Comparison of ENCODE assay signal across 10 mouse cellular contexts in genomic region chr4:148837046-148837445, GRCm38 (mm10). TPM values are rescaled to one million over a fixed set of nuclear protein-coding genes. Genes with fewer than 3 reads are reported as not detected.
DNase-seq lines count a peak whose midpoint lies in the region; ATAC-seq and TF ChIP-seq lines count a peak whose summit lies in the region.
"Had no signal": no experiment of that assay in that cellular context is flagged by ENCODE, and none has a peak within 500 bp of the region (broad histone marks: within the 10 kb centered on the region; RNA-seq: fewer than 3 reads in every experiment).

No protein-coding gene starts in this region.

- intact Hi-C loops in heart, adult 2 months (cut with DNase I): loop anchor here (2.0 to 10.0 kb wide), 2 partner anchors 42 to 628 kb away; no protein-coding TSS in a partner anchor

- peak overlapping the region; percentile 8; the same call in 1 of the 2 replicates for H3K9ac ChIP-seq in heart, adult 2 months (ENCODE audit: low read depth, low read length)
- no peak overlapping the region for H3K9ac ChIP-seq in midbrain, embryonic 14.5 days (replicated peaks; ENCODE audit: low read length)
- H3K9ac ChIP-seq in midbrain, postnatal 0 days (replicated peaks; ENCODE audit: low read length, poor library complexity, severe bottlenecking): no peak overlapping the region
- H3K9ac ChIP-seq in intestine, embryonic 16.5 days (ENCODE audit: low read depth, low read length): no peak overlapping the region
- peak overlapping the region; percentile 12 for H3K9ac ChIP-seq in stomach, embryonic 16.5 days (ENCODE audit: low read length)

- H3K9me3 ChIP-seq in midbrain, embryonic 14.5 days (ENCODE audit: control insufficient read depth, low read length): no peaks in the 10 kb centered on the region
- no peaks in the 10 kb centered on the region for H3K9me3 ChIP-seq in midbrain, postnatal 0 days (ENCODE audit: low read length)
- no peaks in the 10 kb centered on the region for H3K9me3 ChIP-seq in intestine, embryonic 16.5 days (ENCODE audit: control insufficient read depth, low read length)
- H3K9me3 ChIP-seq in stomach, embryonic 16.5 days (replicated peaks; ENCODE audit: control insufficient read depth, low read length): no peaks in the 10 kb centered on the region

- H3K27me3 ChIP-seq in heart, adult 2 months (ENCODE audit: control insufficient read depth, insufficient read depth, low read length): no peaks in the 10 kb centered on the region
- H3K27me3 ChIP-seq in midbrain, embryonic 14.5 days (ENCODE audit: control insufficient read depth, insufficient read depth, low read length): no peaks in the 10 kb centered on the region; the same call in none of the 2 replicates
- H3K27me3 ChIP-seq in midbrain, postnatal 0 days (ENCODE audit: insufficient read depth, low read length): 0 out of 2 replicates have a peak, but pooled peaks cover 5% of the 10 kb centered on the region
- H3K27me3 ChIP-seq in intestine, embryonic 16.5 days (replicated peaks; ENCODE audit: control insufficient read depth, insufficient read depth, low read length): no peaks in the 10 kb centered on the region
- no peaks in the 10 kb centered on the region for H3K27me3 ChIP-seq in stomach, embryonic 16.5 days (ENCODE audit: control insufficient read depth, insufficient read depth, low read length)

- peaks cover 34% of the 10 kb centered on the region for H3K4me1 ChIP-seq in heart, adult 2 months (ENCODE audit: control insufficient read depth, insufficient read depth, low read length)
- H3K4me1 ChIP-seq in midbrain, embryonic 14.5 days (ENCODE audit: control insufficient read depth, insufficient read depth, low read length): peaks cover 13% of the 10 kb centered on the region; the same call in 1 of the 2 replicates
- H3K4me1 ChIP-seq in midbrain, postnatal 0 days (ENCODE audit: insufficient read depth, low read length): peaks cover 5% of the 10 kb centered on the region
- H3K4me1 ChIP-seq in intestine, embryonic 16.5 days (ENCODE audit: control insufficient read depth, insufficient read depth, low read length): peaks cover 22% of the 10 kb centered on the region
- peaks cover 40% of the 10 kb centered on the region for H3K4me1 ChIP-seq in stomach, embryonic 16.5 days (ENCODE audit: control insufficient read depth, insufficient read depth, low read length)

- H3K27ac ChIP-seq in heart, adult 2 months: peak overlapping the region; percentile 83
- no peak overlapping the region for H3K27ac ChIP-seq in midbrain, embryonic 14.5 days (replicated peaks; ENCODE audit: low read depth, low read length)
- no peak overlapping the region for H3K27ac ChIP-seq in midbrain, postnatal 0 days (ENCODE audit: low read depth, low read length)
- H3K27ac ChIP-seq in intestine, embryonic 16.5 days (ENCODE audit: low read length): peak overlapping the region; percentile 59
- peak overlapping the region; percentile 57 for H3K27ac ChIP-seq in stomach, embryonic 16.5 days (ENCODE audit: low read length)
- H3K27ac ChIP-seq: macrophage had no signal

- no peak for TF ChIP-seq EP300 in heart, adult 2 months (IDR thresholded peaks at IDR 0.05; ENCODE audit: insufficient read depth, low read depth, low read length)

- 32% methylated on average over 9 of the region's 9 CpGs for WGBS in heart, adult 2 months
- 39% methylated on average over 9 of the region's 9 CpGs for WGBS in midbrain, embryonic 14.5 days
- WGBS in midbrain, postnatal 0 days: 37% methylated on average over 9 of the region's 9 CpGs
- 43% methylated on average over 9 of the region's 9 CpGs for WGBS in intestine, embryonic 16.5 days
- WGBS in stomach, embryonic 16.5 days: 36% methylated on average over 9 of the region's 9 CpGs

- H3K4me3 ChIP-seq in heart, adult 2 months: no peak overlapping the region
- H3K4me3 ChIP-seq in midbrain, embryonic 14.5 days (replicated peaks; ENCODE audit: low read depth, low read length): no peak overlapping the region
- H3K4me3 ChIP-seq in midbrain, postnatal 0 days (ENCODE audit: low read depth, low read length): no peak overlapping the region
- no peak overlapping the region for H3K4me3 ChIP-seq in intestine, embryonic 16.5 days (ENCODE audit: low read length)
- no peak overlapping the region for H3K4me3 ChIP-seq in stomach, embryonic 16.5 days (replicated peaks; ENCODE audit: low read length)

- no peak for TF ChIP-seq CTCF in heart, adult 2 months (IDR thresholded peaks at IDR 0.05)
- TF ChIP-seq CTCF in midbrain, postnatal 0 days (IDR thresholded peaks at IDR 0.05): no peak

- H3K79me2 ChIP-seq in heart, adult 2 months (replicated peaks; ENCODE audit: control insufficient read depth, insufficient read depth, low read length): no peaks in the 10 kb centered on the region; the same call in none of the 2 replicates

- TF ChIP-seq POLR2A in heart, adult 2 months (IDR thresholded peaks at IDR 0.05; ENCODE audit: insufficient read depth, low read depth, low read length): no peak

- peak in 1 of 2 experiments; percentile 31 for DNase-seq in heart, adult 2 months
- DNase-seq in heart, adult 8-10 months (ENCODE audit: low spot score): no peak
- DNase-seq in midbrain, embryonic 14.5 days: peak; percentile 61
- no peak for DNase-seq in midbrain, postnatal 0 days (ENCODE audit: low spot score)
- no peak for DNase-seq in frontal cortex, adult 2 months (ENCODE audit: extremely low spot score in 1 of 2, low spot score in 1 of 2)
- no peak for DNase-seq in frontal cortex, postnatal 14 days (ENCODE audit: low spot score in 2 of 2)
- DNase-seq: kidney, adult 11 months had no signal

- no peak overlapping the region for H3K4me2 ChIP-seq in midbrain, embryonic 14.5 days (ENCODE audit: low read length)
- H3K4me2 ChIP-seq in midbrain, postnatal 0 days (ENCODE audit: low read depth, low read length, poor library complexity, severe bottlenecking): no peak overlapping the region
- no peak overlapping the region for H3K4me2 ChIP-seq in intestine, embryonic 16.5 days (ENCODE audit: low read depth, low read length)
- H3K4me2 ChIP-seq in stomach, embryonic 16.5 days (ENCODE audit: low read depth, low read length): no peak overlapping the region

- H3K36me3 ChIP-seq in heart, adult 2 months (ENCODE audit: control insufficient read depth, insufficient read depth, low read length): peaks cover 2% of the 10 kb centered on the region; the same call in 1 of the 2 replicates
- no peaks in the 10 kb centered on the region for H3K36me3 ChIP-seq in midbrain, embryonic 14.5 days (ENCODE audit: control insufficient read depth, insufficient read depth, low read length)
- no peaks in the 10 kb centered on the region for H3K36me3 ChIP-seq in midbrain, postnatal 0 days (ENCODE audit: insufficient read depth, low read length)
- H3K36me3 ChIP-seq in intestine, embryonic 16.5 days (ENCODE audit: control insufficient read depth, insufficient read depth, low read length): no peaks in the 10 kb centered on the region
- H3K36me3 ChIP-seq in stomach, embryonic 16.5 days (ENCODE audit: control insufficient read depth, insufficient read depth, low read length): no peaks in the 10 kb centered on the region

- ATAC-seq in midbrain, embryonic 14.5 days (ENCODE audit: low FRiP score, low TSS enrichment): no peak
- no peak for ATAC-seq in midbrain, postnatal 0 days (ENCODE audit: low FRiP score)
- ATAC-seq in intestine, embryonic 16.5 days: no peak
- no peak for ATAC-seq in stomach, embryonic 16.5 days (ENCODE audit: insufficient read depth, low FRiP score)

RNA-seq across cellular contexts. Expression of gene Casz1, which starts 32.8 kb away (rescaled TPM):
- 10 to 100 TPM; 42.5 to 47.0 TPM for total RNA-seq in heart, adult 2 months (2021)
- polyA plus RNA-seq in heart, adult 2 months (2012; rRNA removed): 21.2 and 22.4 TPM in 2 replicates
- 10 to 100 TPM; 40.6 to 49.5 (median 47.3) TPM for total RNA-seq in heart, adult 8-10 months (2022)
- polyA plus RNA-seq in midbrain, embryonic 14.5 days (2014; fragmentation: Nextera tagmentation; extraction: Ambion mirVana): 2.1 and 3.1 TPM in 2 replicates
- 3.7 and 4.0 TPM in 2 replicates for total RNA-seq in midbrain, postnatal 0 days (2014; rRNA removed)
- polyA plus RNA-seq in midbrain, postnatal 0 days (2015; fragmentation: Nextera tagmentation; extraction: Ambion mirVana): 2.0 TPM in 2 replicates
- 4.7 and 5.9 TPM in 2 replicates for polyA plus RNA-seq in intestine, embryonic 16.5 days (2015; fragmentation: Nextera tagmentation; extraction: Ambion mirVana)
- 9.9 and 10.5 TPM in 2 replicates for polyA plus RNA-seq in stomach, embryonic 16.5 days (2015; fragmentation: Nextera tagmentation; extraction: Ambion mirVana)
- polyA plus RNA-seq in frontal cortex, adult 2 months (2012; rRNA removed): 0.78 and 0.82 TPM in 2 replicates

Comparison
In these comparisons a context has a peak if more than half of its experiments do, and no peak if none do; other contexts are left out.
1. H3K27ac ChIP-seq: peak in heart, adult 2 months (single experiment), intestine, embryonic 16.5 days (single experiment) and stomach, embryonic 16.5 days (single experiment); none in midbrain, embryonic 14.5 days (single experiment) and midbrain, postnatal 0 days (single experiment).
2. H3K9ac ChIP-seq: peak in heart, adult 2 months (single experiment) and stomach, embryonic 16.5 days (single experiment); none in midbrain, embryonic 14.5 days (single experiment), midbrain, postnatal 0 days (single experiment) and intestine, embryonic 16.5 days (single experiment).